Mouse (Mus musculus) A20 (cell line): ENCODE data around the gene Col3a1.

ENCODE experiments used
- DNase-seq: peaks from one replicate; pipeline ENCODE4 v3.0.0-alpha.2; 2011; ENCODE audit warnings: low read depth, low spot score

The Col3a1 gene

GRCm38 (mm10) chr1:45311388-45311787 is at the start of gene Col3a1:
Gene Col3a1 (plus strand): TSS chr1:45311538.
- no peak for DNase-seq

GRCm38 (mm10) chr1:45269421-45269820 is 41.9 kb upstream of the Col3a1 start:
- no peak for DNase-seq

GRCm38 (mm10) chr1:45276006-45276539 is 35.3 kb upstream of the Col3a1 start:
- no peak for DNase-seq

- no peak for DNase-seq
Observed at GRCm38 (mm10) chr1:45287954-45288353, 23.4 kb upstream of the Col3a1 start.

GRCm38 (mm10) chr1:45290037-45290436 is 21.3 kb upstream of the Col3a1 start:
- DNase-seq: no peak

- DNase-seq: no peak
Observed at GRCm38 (mm10) chr1:45299394-45300119, 11.8 kb upstream of the Col3a1 start.

GRCm38 (mm10) chr1:45304273-45304672 is 7.1 kb upstream of the Col3a1 start:
- DNase-seq: no peak

GRCm38 (mm10) chr1:45309015-45309414 is 2.3 kb upstream of the Col3a1 start:
- no peak for DNase-seq

- no peak for DNase-seq
Observed at GRCm38 (mm10) chr1:45311962-45312361, 624 bp downstream of the Col3a1 start.

GRCm38 (mm10) chr1:45312870-45313269 is 1.5 kb downstream of the Col3a1 start:
- no peak for DNase-seq

GRCm38 (mm10) chr1:45313696-45314295 is 2.5 kb downstream of the Col3a1 start:
- peak; percentile 24 for DNase-seq

- no peak for DNase-seq
Observed at GRCm38 (mm10) chr1:45315767-45316528, 4.6 kb downstream of the Col3a1 start.

GRCm38 (mm10) chr1:45318241-45318640 is 6.9 kb downstream of the Col3a1 start:
- no peak for DNase-seq

GRCm38 (mm10) chr1:45320861-45321260 is 9.5 kb downstream of the Col3a1 start:
- no peak for DNase-seq

GRCm38 (mm10) chr1:45329149-45329548 is 17.8 kb downstream of the Col3a1 start:
- no peak for DNase-seq

- no peak for DNase-seq
Observed at GRCm38 (mm10) chr1:45355944-45356343, 44.6 kb downstream of the Col3a1 start.

- DNase-seq: no peak
Observed at GRCm38 (mm10) chr1:45358020-45358419, 46.7 kb downstream of the Col3a1 start.

- DNase-seq: no peak
Observed at GRCm38 (mm10) chr1:45359147-45359546, 47.8 kb downstream of the Col3a1 start.

- DNase-seq: no peak
Observed at GRCm38 (mm10) chr1:45359673-45360072, 48.3 kb downstream of the Col3a1 start.

- DNase-seq: no peak
Observed at GRCm38 (mm10) chr1:45363274-45363673, 51.9 kb downstream of the Col3a1 start.

- DNase-seq: no peak
Observed at GRCm38 (mm10) chr1:45365427-45365826, 54.1 kb downstream of the Col3a1 start.

GRCm38 (mm10) chr1:45379992-45380690 is 68.8 kb downstream of the Col3a1 start:
- no peak for DNase-seq
